Mouse (Mus musculus) liver, adult 2 months (tissue): Measurements from ENCODE around the gene Sirt5.

Experiments used
- CTCF ChIP-seq: fragments of 200-500 bp; IDR thresholded peaks from 2 replicates; pipeline ENCODE4 v1.5.1; 2011; ENCODE audit warnings: low read depth, low read length, control low read depth
- POLR2A ChIP-seq: fragments of 200-500 bp; IDR thresholded peaks from 2 replicates; pipeline ENCODE4 v1.6.1; 2011; ENCODE audit warnings: low read length, control low read depth; ENCODE audit not compliant: insufficient read depth; ENCODE audit errors: extremely low read depth

- TF ChIP-seq CTCF, result no peak
- no peak for TF ChIP-seq POLR2A
Measured at GRCm38 (mm10) chr13:43362353-43362752, 2.9 kb upstream of the Sirt5 start.
